Mouse (Mus musculus) embryonic fibroblast, embryonic 13.5 days (primary cell): Measurements from ENCODE around the gene Rps17.

Experiments
- CTCF ChIP-seq: IDR thresholded peaks from 2 replicates; pipeline ENCODE4 v1.5.1; 2011; ENCODE audit warnings: mild to moderate bottlenecking, control low read depth, low read length, moderate library complexity, borderline replicate concordance; ENCODE audit not compliant: insufficient read depth
- POLR2A ChIP-seq: IDR thresholded peaks from 2 replicates; pipeline ENCODE4 v1.6.1; 2011; ENCODE audit warnings: low read depth, mild to moderate bottlenecking, control low read depth, low read length, moderate library complexity

DNA sequence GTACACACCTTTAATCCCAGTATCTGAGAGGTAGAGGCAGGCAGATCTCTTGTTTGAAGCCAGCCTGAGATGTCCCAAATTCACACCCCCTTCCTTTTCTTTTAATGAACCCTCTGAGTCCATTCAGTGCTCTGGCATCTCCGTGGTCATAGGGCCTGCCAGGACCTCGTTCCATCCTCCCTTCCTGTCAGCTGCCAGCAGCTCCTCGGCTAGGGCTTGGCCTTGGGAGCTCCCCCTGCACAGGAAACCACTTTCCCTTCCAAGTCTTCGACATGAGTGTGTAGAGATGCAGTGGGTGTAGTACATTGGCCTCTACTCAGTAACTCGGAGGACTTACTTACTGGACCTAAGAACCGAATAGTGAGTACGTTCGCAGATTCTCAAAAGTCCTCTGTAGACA lies 29.5 kb downstream of the Rps17 start:
- TF ChIP-seq CTCF (no peak), POLR2A (no peak)
